Mouse (Mus musculus) megakaryocyte progenitor cell, adult 5-6 weeks (primary cell): Measurements from ENCODE around the gene Prkag1. TPM values are rescaled to one million over a fixed set of nuclear protein-coding genes. Genes with fewer than 3 reads are reported as not detected.

ENCODE experiments used
- ATAC-seq: replicated peaks from 2 replicates; pipeline ENCODE4 v1.8.0; 2016; ENCODE audit warnings: mild to moderate bottlenecking, moderate TSS enrichment, inconsistent platforms; ENCODE audit not compliant: poor library complexity
- total RNA-seq, 2 experiments: library from RNA; stranded (forward) in 1 of 2; stranded (reverse) in 1 of 2; fragments of 157-497, 149-512 nt in 1 of 2; fragments of 200-1000 nt in 1 of 2; gene quantifications; 2 replicates each; pipeline versions ENCODE4 v1.2.3 to v1.2.4; 2015 to 2017

Gene Prkag1
- 38.4 and 50.6 TPM in 2 replicates for total RNA-seq (2015)
- 97.3 and 105 TPM in 2 replicates for total RNA-seq (2017)

- peak; percentile 82 for ATAC-seq
Measured at GRCm38 (mm10) chr15:98830736-98831683, at the start of gene Prkag1. Gene Prkag1 (minus strand): TSS chr15:98831521.

- peak; percentile 51 for ATAC-seq
Measured at GRCm38 (mm10) chr15:98877331-98877730, 46.0 kb upstream of the Prkag1 start.

DNA sequence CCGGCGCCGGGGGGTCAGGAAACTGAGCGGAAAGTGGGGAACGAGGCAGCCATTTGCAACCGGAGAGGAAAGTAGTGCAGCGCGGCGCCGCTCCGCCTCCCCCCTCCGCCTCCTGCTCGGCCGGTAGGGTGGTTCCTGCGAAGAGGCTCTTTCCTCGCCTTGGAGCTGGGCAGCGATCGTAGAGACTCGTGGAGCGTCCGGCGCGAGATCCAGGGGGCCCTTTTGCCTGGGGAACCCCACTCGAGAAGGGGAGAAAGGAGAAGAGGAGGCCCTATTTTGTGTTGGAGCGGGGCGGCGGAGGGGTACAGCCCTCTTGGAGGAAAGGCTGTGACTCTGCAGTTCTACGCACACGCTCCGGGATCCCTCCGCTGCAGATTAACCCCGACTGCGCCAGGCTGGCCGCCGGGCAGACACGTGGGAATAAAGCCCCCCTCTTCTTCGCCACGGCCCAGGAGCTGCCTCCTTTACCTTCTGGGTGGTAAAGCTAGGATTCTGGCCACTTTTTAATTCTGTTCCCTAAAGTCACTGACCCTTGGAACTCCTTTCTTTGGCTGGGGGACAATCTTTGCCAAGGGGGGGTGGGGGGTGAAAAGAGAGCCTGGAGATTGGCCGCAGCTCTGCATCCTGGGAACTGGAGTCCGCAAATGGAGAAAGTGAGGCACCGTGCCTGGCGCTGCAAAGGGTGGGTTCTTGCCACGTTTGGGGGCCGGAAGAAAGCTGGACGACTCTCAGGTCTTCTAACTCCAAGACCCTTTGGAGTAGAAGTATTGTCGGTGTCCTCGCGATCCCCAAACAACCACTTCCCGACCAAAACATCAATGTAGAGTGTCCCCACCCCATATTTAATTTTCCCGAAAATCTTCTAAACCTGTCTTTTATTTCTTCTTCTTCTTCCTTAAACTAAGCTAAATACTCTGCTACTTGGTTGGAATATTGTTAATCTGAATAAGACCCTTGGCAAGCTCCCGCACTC is 40.9 kb upstream of the Prkag1 start:
- peak; percentile 84 for ATAC-seq

DNA sequence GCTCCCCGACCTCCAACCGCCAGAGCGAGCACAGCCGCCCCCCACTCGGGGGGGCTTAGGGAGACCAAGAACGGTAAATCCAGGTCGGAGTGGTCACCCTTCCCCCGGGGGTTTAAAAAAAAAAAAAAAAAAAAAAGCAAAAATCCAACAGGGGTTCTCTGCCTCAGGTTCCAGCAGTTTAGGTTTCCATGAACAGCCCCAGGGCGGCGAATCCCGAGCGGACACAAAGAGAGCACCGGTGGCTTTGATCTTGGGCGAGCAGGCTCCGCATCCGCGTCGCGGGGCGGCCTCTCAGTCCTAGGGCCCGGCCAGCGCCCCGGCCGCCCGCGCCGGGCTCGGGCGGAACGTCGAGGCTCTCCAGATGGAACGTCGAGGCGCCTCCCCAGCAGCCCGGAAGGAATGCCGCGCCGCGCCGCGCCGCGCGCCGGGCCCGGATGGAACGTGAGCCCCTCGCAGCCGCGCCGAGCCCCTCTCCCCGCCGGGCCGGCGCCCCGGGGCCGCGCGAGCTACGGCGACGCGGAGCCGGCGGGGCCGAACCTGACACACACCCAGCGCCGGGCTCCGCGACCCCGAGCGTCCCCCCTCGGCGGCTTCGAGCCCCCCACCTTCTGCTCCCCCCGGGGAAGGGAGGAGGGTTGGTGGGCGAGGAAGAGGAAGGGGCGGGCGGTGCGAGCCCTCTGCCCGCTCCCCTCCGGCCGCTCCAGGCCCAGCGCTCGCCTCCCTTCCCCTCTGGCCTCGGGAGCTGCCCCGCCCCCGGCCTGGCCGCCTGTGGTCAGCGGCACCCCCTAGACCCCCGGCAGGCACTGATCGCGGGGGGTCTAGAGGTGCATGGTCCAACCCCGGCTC is 40.0 kb upstream of the Prkag1 start, which contains the start of gene Kmt2d:
Kmt2d (minus strand) TSS at position 135 of the 846 bp plus-strand sequence.
- ATAC-seq: no peak

- ATAC-seq: no peak
Measured at GRCm38 (mm10) chr15:98870179-98871069, 39.1 kb upstream of the Prkag1 start.

- no peak for ATAC-seq
Measured at GRCm38 (mm10) chr15:98869342-98870178, 38.2 kb upstream of the Prkag1 start.

DNA sequence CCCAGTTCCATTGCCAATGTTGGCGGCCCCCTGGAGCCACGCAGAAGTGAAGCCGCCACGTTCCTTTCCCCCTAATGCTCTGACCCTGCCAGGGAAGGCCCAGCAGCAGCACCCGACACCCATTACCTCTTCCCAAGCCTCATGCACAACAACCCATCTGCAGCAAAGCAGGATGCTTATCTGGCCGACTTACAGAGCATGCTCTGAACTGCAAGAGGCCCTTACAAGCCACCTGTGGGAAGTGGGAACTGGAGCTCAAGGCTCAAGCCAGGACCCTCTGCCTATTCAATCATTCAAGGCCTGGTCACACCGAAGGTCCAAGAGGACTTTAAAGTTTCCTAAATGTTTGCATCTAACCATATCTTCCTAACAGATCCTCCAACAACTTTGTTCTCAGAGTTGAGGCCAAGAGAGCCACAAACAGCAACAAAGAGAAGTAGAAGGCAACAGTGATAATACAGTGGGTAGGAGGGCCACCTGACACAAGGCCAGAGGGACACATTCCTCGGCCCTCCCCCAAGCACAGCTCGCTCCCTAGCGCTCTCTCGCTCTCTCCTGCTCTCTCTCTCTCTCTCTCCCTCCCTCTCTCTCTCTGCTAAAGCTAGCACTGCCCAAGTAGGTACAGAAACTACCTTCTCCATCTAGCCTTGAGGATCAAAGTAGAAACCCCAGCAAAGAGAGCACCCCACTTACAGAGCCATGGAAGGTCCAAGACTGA is 37.2 kb upstream of the Prkag1 start:
- ATAC-seq: no peak

GRCm38 (mm10) chr15:98867321-98867720 is 36.0 kb upstream of the Prkag1 start:
- peak; percentile 63 for ATAC-seq

GRCm38 (mm10) chr15:98866501-98866900 is 35.2 kb upstream of the Prkag1 start:
- ATAC-seq: no peak

DNA sequence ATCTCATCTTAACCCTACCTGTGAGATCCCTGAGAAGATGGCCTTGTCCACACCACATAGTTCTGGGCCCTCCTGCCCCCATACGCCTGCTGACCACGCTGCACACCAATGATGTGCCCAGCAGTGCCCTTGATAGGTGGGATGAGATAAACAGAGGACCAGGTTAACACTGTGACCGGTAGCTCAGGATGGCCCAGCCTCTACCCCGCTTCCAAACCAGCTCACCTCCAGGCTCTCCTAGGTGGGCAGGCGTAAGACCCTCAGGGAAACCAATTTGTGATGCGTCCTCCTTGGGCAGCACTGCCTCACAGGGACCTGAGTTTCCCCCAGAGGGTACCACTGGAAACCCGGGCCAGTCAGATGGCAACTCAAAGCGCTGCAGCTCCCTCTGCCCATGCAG is 34.5 kb upstream of the Prkag1 start:
- ATAC-seq: no peak

DNA sequence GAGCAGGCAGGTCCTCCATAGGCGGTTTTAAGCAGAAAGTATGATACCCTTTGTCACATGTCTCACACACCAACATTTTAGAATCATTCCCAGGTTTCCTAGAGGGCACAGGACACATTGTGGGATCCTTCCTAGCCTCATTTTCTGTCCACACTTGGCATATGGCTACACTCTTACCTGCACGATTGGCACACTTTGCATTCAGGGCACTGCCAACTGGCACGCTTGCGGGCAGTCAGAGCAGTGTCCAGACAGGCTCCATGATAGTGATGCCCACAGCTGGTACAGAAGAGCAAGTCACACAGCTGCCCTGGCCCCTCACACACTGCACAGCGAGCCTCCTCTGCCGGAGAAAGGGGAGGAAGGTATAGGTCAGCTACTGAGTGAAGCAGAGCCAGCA is 33.6 kb upstream of the Prkag1 start:
- ATAC-seq: no peak

GRCm38 (mm10) chr15:98863451-98863958 is 32.2 kb upstream of the Prkag1 start:
- no peak for ATAC-seq

DNA sequence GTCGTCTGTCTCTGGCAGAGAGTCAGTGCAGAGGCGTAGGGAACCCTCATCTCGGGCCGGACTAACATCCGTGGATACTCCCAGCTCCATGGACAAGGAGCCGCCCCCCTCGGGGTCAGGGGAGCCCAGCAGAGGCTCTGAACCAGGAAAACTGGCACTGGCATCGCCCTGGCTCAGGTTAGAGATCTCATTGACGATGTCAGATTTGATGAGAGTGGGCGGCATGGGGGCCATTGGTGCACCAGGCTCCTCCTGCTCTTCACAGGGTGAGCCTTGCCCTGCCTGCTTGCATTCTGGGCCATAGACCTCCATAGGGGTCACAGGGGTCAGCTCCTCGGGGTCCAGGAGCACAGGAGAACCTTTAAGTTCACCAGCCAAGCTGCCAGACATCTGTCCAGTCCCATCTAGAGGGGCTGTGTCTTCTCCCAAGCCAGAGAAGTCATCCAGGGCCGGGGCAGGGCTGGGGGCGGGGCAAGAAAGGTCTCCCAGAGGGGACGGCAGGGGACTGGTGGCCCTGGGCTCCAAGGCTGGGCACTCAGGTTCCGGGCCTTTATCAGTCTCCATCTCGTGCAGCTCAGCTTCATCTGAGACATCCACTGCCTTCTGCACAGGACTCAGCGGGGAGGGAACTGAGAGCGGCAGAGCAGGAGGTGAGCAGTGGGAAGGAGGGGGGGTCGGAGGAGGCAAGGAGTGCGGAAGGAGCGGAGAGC is 30.5 kb upstream of the Prkag1 start:
- ATAC-seq: no peak

- ATAC-seq: no peak
Measured at GRCm38 (mm10) chr15:98860921-98861320, 29.6 kb upstream of the Prkag1 start.

DNA sequence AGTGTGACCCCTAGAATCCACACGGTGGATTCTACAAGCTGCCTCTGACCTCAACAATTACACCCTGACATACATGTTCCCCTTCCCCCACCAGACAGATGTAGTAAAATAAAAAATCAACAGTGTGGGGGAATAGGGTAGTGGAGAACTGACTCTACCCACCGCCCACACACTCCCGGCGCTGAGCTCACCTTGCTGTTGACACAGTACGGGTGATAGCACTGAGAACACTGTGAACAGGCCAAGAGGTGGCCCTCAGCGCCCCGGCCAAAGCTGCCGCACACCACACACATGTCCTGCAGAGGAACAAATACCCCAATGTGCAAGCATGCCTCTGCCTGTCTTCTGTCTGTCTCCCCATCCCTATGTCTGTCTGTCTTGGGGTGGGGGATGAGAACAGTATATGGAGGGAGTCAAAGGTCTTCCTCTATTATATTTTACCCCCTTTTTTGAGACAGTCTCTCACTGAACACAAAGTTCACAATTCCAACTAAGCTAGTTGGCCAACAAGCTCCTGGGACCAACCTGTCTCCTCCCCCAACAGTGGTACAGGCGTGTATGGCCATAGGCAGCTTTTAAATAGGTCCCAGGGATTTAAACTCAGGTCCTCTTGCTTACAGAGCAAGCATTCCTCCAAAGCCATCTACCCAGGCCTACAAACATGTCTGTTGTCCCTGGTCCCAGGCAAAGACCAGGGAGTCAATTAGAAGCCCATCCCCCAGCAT is 28.2 kb upstream of the Prkag1 start:
- ATAC-seq: no peak

DNA sequence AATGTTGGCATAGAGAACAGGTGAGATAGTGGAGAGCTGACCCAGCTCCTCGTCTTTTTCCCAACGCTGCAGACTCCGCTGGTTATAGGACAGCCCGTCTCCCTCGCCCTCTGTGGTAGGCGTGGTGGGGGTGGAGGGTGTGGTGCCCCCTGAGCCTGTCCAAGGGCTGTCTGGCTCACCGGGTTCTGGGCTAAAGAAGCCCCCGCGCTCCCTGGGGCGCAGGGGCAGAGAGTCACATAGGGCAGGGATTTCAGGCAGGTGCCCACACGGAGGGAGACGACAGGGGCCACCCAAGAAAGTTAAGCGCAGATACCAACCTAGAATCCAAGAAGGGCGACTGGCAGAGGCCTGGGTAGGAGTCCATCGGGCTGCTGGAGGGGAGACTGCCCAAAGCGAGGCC is 22.9 kb upstream of the Prkag1 start:
- no peak for ATAC-seq
